In the genomic region with DNA sequence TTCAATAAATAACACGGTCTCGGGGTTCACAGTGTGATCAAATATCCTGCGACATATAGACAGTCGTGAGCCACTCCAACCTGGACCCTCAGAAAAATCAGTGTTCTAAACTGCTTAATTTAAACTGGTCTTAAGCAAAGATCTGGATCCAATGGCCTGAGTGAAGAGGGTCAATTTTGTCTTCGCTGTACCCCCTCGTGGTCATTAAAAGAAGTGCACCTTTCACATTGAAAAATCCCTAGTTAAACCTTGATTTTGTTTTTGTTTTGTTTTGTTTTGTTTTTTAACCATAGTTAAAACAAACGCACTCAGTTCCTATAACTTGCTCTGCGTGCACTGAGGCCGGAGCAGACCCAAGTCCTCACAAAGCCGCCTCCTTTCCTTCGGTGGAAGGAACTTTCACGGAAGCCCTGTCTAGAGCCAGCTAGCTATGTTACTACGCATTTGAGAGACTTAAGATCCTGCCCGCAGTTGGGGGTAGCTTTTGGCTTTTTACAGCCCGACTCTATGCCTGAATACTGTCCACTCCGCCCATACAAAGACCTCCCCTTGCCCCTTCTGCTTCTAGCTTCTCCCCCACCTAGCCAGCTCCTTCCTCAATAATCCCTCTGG, we compare ENCODE assay signal across 8 mouse cellular contexts. TPM values are rescaled to one million over a fixed set of nuclear protein-coding genes. Genes with fewer than 3 reads are reported as not detected.
DNase-seq lines count a peak whose midpoint lies in the region; ATAC-seq lines count a peak whose summit lies in the region.

No protein-coding gene starts in this region.

- no peaks in the 10 kb centered on the region for H3K27me3 ChIP-seq in forebrain, embryonic 16.5 days (replicated peaks; ENCODE audit: control insufficient read depth, insufficient read depth, low read length)
- H3K27me3 ChIP-seq in limb, embryonic 11.5 days (ENCODE audit: control insufficient read depth, insufficient read depth, low read length): no peaks in the 10 kb centered on the region

- WGBS in forebrain, embryonic 16.5 days: 6% methylated on average over 16 of the region's 16 CpGs
- WGBS in limb, embryonic 11.5 days: 5% methylated on average over 16 of the region's 16 CpGs

- H3K27ac ChIP-seq in forebrain, embryonic 16.5 days (ENCODE audit: low read length): peak overlapping the region; percentile 89; the same call in 1 of the 2 replicates
- no peak overlapping the region for H3K27ac ChIP-seq in limb, embryonic 11.5 days (replicated peaks; ENCODE audit: low read depth, low read length)

- H3K9ac ChIP-seq in forebrain, embryonic 16.5 days (replicated peaks; ENCODE audit: low read depth, low read length): peak overlapping the region; percentile 81
- H3K9ac ChIP-seq in limb, embryonic 11.5 days (ENCODE audit: low read length): peak overlapping the region; percentile 78

- H3K4me3 ChIP-seq in forebrain, embryonic 16.5 days (replicated peaks; ENCODE audit: low read length): peak overlapping the region; percentile 86
- H3K4me3 ChIP-seq in limb, embryonic 11.5 days (ENCODE audit: low read depth, low read length): peak overlapping the region; percentile 90

- DNase-seq in left cerebral cortex, postnatal 4 days: peak; percentile 24
- no peak for DNase-seq in left cerebral cortex, postnatal 36 days (ENCODE audit: low spot score in 2 of 2)
- peak; percentile 24 for DNase-seq in T-cell, adult 2 months (ENCODE audit: low spot score)
- no peak for DNase-seq in limb, embryonic 11.5 days (ENCODE audit: low spot score)
- peak; percentile 22 to 38 for DNase-seq in natural killer cell, adult 2 months (ENCODE audit: low spot score in 2 of 2)
- no peak for DNase-seq in ovary, adult 18-20 months (ENCODE audit: low spot score)
- no peak for DNase-seq in layer of hippocampus, postnatal 14 days (ENCODE audit: low spot score in 2 of 2)

- peaks cover 10% of the 10 kb centered on the region for H3K36me3 ChIP-seq in forebrain, embryonic 16.5 days (ENCODE audit: control insufficient read depth, insufficient read depth)
- no peaks in the 10 kb centered on the region for H3K36me3 ChIP-seq in limb, embryonic 11.5 days (ENCODE audit: control insufficient read depth, insufficient read depth, low read length)

- intact Hi-C loops in left cerebral cortex, postnatal 4 days (cut with DNase I): loop anchor here (5.0 kb wide), 1 partner anchor 128 kb away; no protein-coding TSS in a partner anchor
- intact Hi-C loops in left cerebral cortex, postnatal 36 days (cut with DNase I): loop anchor here (5.0 to 10.0 kb wide), 5 partner anchors 173 to 380 kb away; partner anchors contain the start of genes Ksr2, Pebp1 and Wsb2

- peaks cover 20% of the 10 kb centered on the region for H3K4me1 ChIP-seq in forebrain, embryonic 16.5 days (replicated peaks; ENCODE audit: control insufficient read depth, insufficient read depth, low read length)
- H3K4me1 ChIP-seq in limb, embryonic 11.5 days (ENCODE audit: control insufficient read depth, insufficient read depth, low read length): peaks cover 2% of the 10 kb centered on the region; the same call in 1 of the 2 replicates

- no peak for ATAC-seq in forebrain, embryonic 16.5 days
- ATAC-seq in limb, embryonic 11.5 days (ENCODE audit: insufficient number of reproducible peaks, low FRiP score, low TSS enrichment, low read depth): no peak

- H3K9me3 ChIP-seq in forebrain, embryonic 16.5 days (ENCODE audit: control insufficient read depth, low read length): no peaks in the 10 kb centered on the region
- no peaks in the 10 kb centered on the region for H3K9me3 ChIP-seq in limb, embryonic 11.5 days (ENCODE audit: control insufficient read depth, low read length)

- peak overlapping the region; percentile 98 for H3K4me2 ChIP-seq in forebrain, embryonic 16.5 days (ENCODE audit: low read length)
- peak overlapping the region; percentile 86 for H3K4me2 ChIP-seq in limb, embryonic 11.5 days (ENCODE audit: low read depth, severe bottlenecking)

RNA-seq across cellular contexts. Expression of gene Suds3, which starts 1.2 kb away (rescaled TPM):
- total RNA-seq in left cerebral cortex, postnatal 4 days (2021): 10 to 100 TPM; 81.4 to 81.6 TPM
- 100 to 1,000 TPM; 134 to 147 TPM for total RNA-seq in left cerebral cortex, postnatal 36 days (2021)
- 83.0 and 93.0 TPM in 2 replicates for polyA plus RNA-seq in forebrain, embryonic 16.5 days (2015; fragmentation: Nextera tagmentation; extraction: Ambion mirVana)
- polyA plus RNA-seq in limb, embryonic 11.5 days (2014; fragmentation: Nextera tagmentation; extraction: Ambion mirVana): 50.2 and 54.0 TPM in 2 replicates
- 100 to 1,000 TPM in 1 of 2 experiments, 10 to 100 TPM in 1; 96.6 to 110 TPM for total RNA-seq in layer of hippocampus, postnatal 14 days (2021)

RNA-seq across cellular contexts. Expression of gene Taok3, which starts 5.2 kb away (rescaled TPM):
- 10 to 100 TPM; 80.6 to 85.3 TPM for total RNA-seq in left cerebral cortex, postnatal 4 days (2021)
- 10 to 100 TPM; 53.2 to 60.9 TPM for total RNA-seq in left cerebral cortex, postnatal 36 days (2021)
- 58.1 and 58.2 TPM in 2 replicates for polyA plus RNA-seq in forebrain, embryonic 16.5 days (2015; fragmentation: Nextera tagmentation; extraction: Ambion mirVana)
- 6.0 and 6.1 TPM in 2 replicates for polyA plus RNA-seq in limb, embryonic 11.5 days (2014; fragmentation: Nextera tagmentation; extraction: Ambion mirVana)
- total RNA-seq in layer of hippocampus, postnatal 14 days (2021): 10 to 100 TPM; 58.2 to 58.9 TPM

Comparison
In these comparisons a context has a peak if more than half of its experiments do, and no peak if none do; other contexts are left out.
1. DNase-seq: peak in left cerebral cortex, postnatal 4 days (single experiment), T-cell, adult 2 months (single experiment) and natural killer cell, adult 2 months (2 of 2); none in left cerebral cortex, postnatal 36 days (0 of 2), limb, embryonic 11.5 days (single experiment), ovary, adult 18-20 months (single experiment) and layer of hippocampus, postnatal 14 days (0 of 2).